Mouse (Mus musculus): ENCODE results near the gene 4932438A13Rik.

4932438A13Rik gene

GRCm38 (mm10) chr3:36918322-36918721 is 55.4 kb downstream of the 4932438A13Rik start:
- no peak for DNase-seq (ENCODE audit: low spot score in 2 of 2)

- no peak for DNase-seq (ENCODE audit: low spot score in 2 of 2)
These were observed 78.7 kb downstream of the 4932438A13Rik start for GRCm38 (mm10) chr3:36941572-36941971.

GRCm38 (mm10) chr3:36942108-36942507 is 79.2 kb downstream of the 4932438A13Rik start:
- DNase-seq (ENCODE audit: low spot score in 2 of 2) = no peak

GRCm38 (mm10) chr3:36943706-36944105 is 80.8 kb downstream of the 4932438A13Rik start:
- no peak for DNase-seq (ENCODE audit: low spot score in 2 of 2)

- DNase-seq (ENCODE audit: low spot score in 2 of 2) = no peak
These were observed 175.1 kb downstream of the 4932438A13Rik start for GRCm38 (mm10) chr3:37037979-37038378.

GRCm38 (mm10) chr3:37039811-37040210 is 176.9 kb downstream of the 4932438A13Rik start:
- no peak for DNase-seq (ENCODE audit: low spot score in 2 of 2)

- no peak for DNase-seq (ENCODE audit: low spot score in 2 of 2)
These were observed 188.6 kb downstream of the 4932438A13Rik start for GRCm38 (mm10) chr3:37051491-37051890.

- no peak for DNase-seq (ENCODE audit: low spot score in 2 of 2)
These were observed 200.5 kb downstream of the 4932438A13Rik start, which contains the start of gene Adad1 for GRCm38 (mm10) chr3:37063406-37063805. Adad1 (plus strand) TSS chr3:37063527.

GRCm38 (mm10) chr3:37073211-37073610 is 210.3 kb downstream of the 4932438A13Rik start:
- peak in 1 of 2 experiments; percentile 14 for DNase-seq (ENCODE audit: low spot score in 2 of 2)

GRCm38 (mm10) chr3:37084860-37085259 is 222.0 kb downstream of the 4932438A13Rik start:
- DNase-seq (ENCODE audit: low spot score in 2 of 2) = no peak

- no peak for DNase-seq (ENCODE audit: low spot score in 2 of 2)
These were observed 227.8 kb downstream of the 4932438A13Rik start for GRCm38 (mm10) chr3:37090721-37091120.

Measured in frontal cortex, postnatal 36 days (tissue).